Mouse (Mus musculus): ENCODE measurements around the gene Lrrc8b.

Gene Lrrc8b

GRCm38 (mm10) chr5:105490211-105490610 lies 74.6 kb downstream of the Lrrc8b start:
- DNase-seq, result no peak

- DNase-seq, result peak; percentile 53
Measured at GRCm38 (mm10) chr5:105491389-105491788, 75.8 kb downstream of the Lrrc8b start.

- peak; percentile 46 for DNase-seq
Measured at GRCm38 (mm10) chr5:105492367-105493246, 77.0 kb downstream of the Lrrc8b start.

GRCm38 (mm10) chr5:105493377-105493776 lies 77.8 kb downstream of the Lrrc8b start:
- no peak for DNase-seq

- DNase-seq, result no peak
Measured at GRCm38 (mm10) chr5:105494246-105494917, 78.8 kb downstream of the Lrrc8b start.

- DNase-seq, result peak; percentile 94
Measured at GRCm38 (mm10) chr5:105494918-105495901, 79.6 kb downstream of the Lrrc8b start.

- DNase-seq, result no peak
Measured at GRCm38 (mm10) chr5:105496133-105496532, 80.6 kb downstream of the Lrrc8b start.

GRCm38 (mm10) chr5:105496586-105496985 lies 81.0 kb downstream of the Lrrc8b start:
- no peak for DNase-seq

- no peak for DNase-seq
Measured at GRCm38 (mm10) chr5:105498429-105499000, 82.9 kb downstream of the Lrrc8b start.

- no peak for DNase-seq
Measured at GRCm38 (mm10) chr5:105499396-105499795, 83.8 kb downstream of the Lrrc8b start.

- peak; percentile 48 for DNase-seq
Measured at GRCm38 (mm10) chr5:105500132-105501121, 84.9 kb downstream of the Lrrc8b start.

GRCm38 (mm10) chr5:105501136-105501535 lies 85.6 kb downstream of the Lrrc8b start:
- no peak for DNase-seq

- DNase-seq, result no peak
Measured at GRCm38 (mm10) chr5:105508813-105509212, 93.2 kb downstream of the Lrrc8b start.

- no peak for DNase-seq
Measured at GRCm38 (mm10) chr5:105512297-105512696, 96.7 kb downstream of the Lrrc8b start.

GRCm38 (mm10) chr5:105515532-105515931 lies 100.0 kb downstream of the Lrrc8b start:
- DNase-seq, result no peak

GRCm38 (mm10) chr5:105516290-105516689 lies 100.7 kb downstream of the Lrrc8b start:
- DNase-seq, result no peak

GRCm38 (mm10) chr5:105517992-105518625 lies 102.5 kb downstream of the Lrrc8b start:
- peak; percentile 16 for DNase-seq

GRCm38 (mm10) chr5:105518626-105519095 lies 103.1 kb downstream of the Lrrc8b start:
- no peak for DNase-seq

GRCm38 (mm10) chr5:105519096-105519975 lies 103.8 kb downstream of the Lrrc8b start, which contains the start of gene Lrrc8c:
Gene Lrrc8c, plus strand, starts transcription at chr5:105519388.
- DNase-seq, result peak; percentile 90
